Mouse (Mus musculus) colon, adult 2 months (tissue): ENCODE data around the gene Arih2. TPM values are rescaled to one million over a fixed set of nuclear protein-coding genes. Genes with fewer than 3 reads are reported as not detected.

Experiments used
- polyA plus RNA-seq: library from polyadenylated mRNA; depleted of rRNA; stranded (reverse); fragments of >200 nt; gene quantifications from 2 replicates; pipeline ENCODE4 v1.2.3, GENCODE M21; 2012; rRNA removed

Gene Arih2
- 33.5 and 39.2 TPM in 2 replicates for polyA plus RNA-seq

DNA sequence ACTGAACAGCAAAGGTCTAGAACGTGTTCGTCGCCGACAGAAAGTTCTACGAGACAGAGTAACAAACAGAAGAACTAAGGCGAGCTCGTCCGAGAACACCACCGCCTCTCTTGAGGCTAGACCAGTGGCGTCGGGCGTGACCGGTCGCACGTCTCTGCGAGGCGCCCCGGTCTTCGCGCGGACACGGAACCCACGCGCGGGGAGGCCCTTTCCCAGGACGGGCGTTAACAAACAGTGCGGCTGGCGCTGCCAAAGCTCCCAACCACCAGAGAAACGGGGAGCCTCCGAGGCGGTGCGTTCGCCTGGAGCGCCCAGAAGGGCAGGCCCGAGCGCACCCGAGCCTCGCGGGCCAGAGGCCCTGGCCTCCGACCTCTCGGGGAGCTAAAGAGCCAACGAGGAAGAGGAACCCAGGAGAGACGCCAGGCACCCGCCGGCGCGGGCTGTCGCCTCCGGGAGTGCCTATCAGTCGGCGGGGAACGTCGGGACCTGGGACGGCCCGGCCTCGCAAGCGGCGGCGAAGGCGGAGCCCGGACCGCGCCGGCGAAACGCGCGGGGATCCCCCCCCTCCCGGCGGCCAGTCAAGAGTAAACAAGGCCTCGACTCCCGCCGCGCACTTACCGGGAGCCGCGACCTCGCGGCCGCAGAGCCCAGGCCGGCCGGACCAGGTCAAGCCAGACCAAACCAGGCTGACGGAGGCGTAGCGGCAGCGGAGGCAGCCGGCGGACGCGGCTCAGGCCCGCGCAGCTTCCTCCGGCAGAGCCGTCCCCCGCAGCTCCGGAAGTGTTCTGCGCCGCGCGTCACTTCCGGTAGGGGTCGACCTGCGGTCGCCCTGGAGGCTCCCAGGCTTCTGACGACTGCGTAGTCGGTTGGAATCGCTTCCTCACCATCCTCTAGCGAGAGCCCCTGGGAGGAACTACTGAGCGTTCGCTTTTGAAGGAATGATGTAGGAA, at the start of gene Arih2:
Gene Arih2, minus strand, starts transcription at position 776 of the 950 bp plus-strand sequence.

DNA sequence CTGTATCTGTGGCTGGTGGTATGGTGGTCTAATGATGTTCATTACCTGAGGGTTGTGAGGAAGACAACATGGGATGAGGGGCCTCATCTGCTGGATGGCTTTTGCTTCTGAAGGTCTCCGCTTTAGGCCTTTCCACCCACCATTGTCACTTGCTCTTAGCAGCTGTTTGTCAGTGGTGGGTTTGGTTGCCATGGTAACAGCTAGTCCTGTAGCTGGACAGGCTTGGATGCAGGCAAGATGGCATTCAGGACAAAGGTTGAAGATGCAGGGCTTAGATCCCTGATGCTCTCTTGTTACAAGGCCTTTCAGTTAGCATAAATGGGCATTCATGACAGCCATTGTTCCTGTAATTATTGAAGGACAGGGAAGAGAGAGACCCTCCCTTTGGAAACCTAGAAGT, 39.9 kb upstream of the Arih2 start, which contains the start of gene Prkar2a:
Gene Prkar2a, plus strand, starts transcription at position 209 of the 400 bp plus-strand sequence.

DNA sequence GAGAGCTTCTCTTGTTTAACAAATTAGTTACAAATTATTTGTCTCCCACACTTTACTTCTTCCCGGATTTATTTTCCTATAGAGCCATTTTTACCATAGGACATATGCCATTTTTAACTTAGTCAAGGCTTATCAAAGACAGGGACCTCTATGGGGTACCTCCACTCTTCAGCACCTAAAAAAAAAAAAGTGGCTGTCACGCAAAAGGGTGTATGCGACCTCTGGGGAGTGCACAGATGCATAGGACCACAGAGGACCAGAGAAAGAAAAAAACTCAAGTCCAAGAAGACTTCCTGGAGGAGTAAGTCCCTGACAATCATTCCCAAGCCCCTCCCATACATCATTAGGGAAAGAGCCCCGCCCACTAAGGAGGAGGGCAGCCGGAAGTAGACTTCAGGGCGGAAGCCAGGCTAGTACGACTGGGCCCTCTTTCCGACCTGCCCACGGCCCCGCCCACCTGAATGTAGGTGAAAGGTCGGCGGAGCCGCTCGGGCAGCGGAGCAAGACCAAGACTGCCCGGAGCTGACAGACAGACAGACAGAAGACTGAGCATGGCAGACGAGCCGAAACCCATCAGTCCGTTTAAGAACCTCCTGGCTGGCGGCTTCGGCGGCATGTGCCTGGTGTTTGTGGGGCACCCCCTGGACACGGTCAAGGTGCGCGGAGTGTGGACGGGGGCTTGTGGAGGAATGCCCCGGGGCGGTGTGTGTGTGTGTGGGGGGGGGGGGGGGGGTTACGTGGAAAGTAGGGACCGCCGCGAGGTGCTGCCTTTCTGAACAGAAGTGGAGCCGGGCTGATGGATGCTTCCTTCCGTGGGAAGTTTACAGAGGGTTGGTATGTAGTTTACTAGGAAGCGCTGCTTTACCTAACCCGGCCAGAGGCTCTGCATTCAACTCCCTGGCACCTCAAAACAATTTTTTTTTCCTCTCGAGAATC, 12.8 kb upstream of the Arih2 start, which contains the start of gene Slc25a20:
Gene Slc25a20, plus strand, starts transcription at position 412 of the 936 bp plus-strand sequence.

DNA sequence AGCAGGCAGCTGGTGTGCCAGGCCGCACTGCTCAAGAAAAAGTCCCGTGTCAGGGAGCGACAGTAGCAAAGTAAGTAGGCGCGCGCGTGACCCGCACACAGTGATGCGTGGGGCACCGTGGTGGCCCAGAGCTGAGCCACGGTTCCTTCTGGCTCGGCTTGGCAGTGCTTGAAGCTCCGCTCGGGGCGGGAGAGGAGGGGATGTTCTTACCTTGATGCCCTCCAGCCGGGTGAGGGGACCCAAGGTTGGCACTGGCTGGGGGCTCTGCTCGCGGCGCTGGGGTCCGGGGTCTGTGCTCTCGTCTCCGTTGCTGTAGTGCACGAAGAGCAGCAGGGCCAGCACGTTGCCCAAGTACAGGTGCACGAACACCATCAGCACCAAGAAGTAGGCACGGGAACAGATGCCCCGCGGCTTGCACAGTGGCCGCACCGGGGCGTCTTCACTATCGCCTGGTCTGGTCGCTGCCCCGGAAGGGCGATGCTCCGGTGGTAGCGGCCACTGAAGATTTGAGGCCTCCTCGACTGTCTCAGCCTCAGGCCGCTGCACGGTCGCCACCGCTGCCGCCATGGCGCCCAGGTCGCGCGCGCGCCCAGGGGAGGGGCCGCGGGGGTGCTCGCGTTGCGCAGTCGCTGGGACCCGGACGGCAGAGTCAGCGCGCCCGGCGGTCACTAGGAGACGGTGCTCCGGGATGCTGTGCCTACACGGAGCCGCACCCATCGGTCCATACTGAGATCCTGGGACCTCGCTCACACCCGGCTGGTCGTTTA, 52.0 kb downstream of the Arih2 start, which contains the start of gene P4htm:
Gene P4htm, minus strand, starts transcription at position 670 of the 767 bp plus-strand sequence.

DNA sequence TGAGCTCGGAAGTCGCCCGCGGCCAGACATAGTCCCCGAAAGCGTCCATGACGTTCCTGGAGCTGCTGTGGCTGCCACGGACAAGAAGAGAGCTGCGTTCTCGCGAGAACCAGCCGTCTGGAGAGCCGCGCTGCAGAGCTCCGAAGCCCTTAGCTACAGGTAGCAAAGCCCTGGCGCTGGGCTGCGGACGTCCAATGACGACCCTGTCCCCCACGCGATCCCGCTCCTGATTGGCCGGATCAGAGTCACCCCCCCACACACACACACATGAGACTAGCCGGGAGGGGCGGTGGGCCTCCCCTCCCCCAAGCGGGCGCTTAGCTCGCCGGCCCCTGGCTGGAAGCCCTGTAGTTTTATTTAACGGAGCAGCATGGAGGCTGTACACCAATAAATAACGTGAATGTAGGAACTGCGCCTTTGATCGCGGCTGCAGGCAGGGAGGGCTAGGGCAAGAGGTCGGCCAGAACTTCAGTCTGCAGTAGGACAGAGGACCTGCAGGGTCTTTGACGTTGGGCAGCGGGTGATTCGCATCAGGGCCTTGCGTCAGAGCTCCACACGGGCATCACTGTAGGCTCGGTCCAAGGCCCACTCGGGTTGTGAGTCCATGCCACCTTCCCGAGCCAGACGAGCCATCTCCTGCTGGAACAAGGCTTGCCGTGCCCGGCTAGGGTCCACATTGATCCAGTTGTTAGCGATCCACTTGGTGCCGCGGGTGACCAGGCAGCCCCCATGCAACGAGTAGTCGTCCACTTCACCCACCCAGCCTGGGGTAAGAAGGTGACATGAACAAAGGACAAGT, 70.4 kb downstream of the Arih2 start, which contains the start of gene Wdr6:
Gene Wdr6, minus strand, starts transcription at position 195 of the 799 bp plus-strand sequence.

DNA sequence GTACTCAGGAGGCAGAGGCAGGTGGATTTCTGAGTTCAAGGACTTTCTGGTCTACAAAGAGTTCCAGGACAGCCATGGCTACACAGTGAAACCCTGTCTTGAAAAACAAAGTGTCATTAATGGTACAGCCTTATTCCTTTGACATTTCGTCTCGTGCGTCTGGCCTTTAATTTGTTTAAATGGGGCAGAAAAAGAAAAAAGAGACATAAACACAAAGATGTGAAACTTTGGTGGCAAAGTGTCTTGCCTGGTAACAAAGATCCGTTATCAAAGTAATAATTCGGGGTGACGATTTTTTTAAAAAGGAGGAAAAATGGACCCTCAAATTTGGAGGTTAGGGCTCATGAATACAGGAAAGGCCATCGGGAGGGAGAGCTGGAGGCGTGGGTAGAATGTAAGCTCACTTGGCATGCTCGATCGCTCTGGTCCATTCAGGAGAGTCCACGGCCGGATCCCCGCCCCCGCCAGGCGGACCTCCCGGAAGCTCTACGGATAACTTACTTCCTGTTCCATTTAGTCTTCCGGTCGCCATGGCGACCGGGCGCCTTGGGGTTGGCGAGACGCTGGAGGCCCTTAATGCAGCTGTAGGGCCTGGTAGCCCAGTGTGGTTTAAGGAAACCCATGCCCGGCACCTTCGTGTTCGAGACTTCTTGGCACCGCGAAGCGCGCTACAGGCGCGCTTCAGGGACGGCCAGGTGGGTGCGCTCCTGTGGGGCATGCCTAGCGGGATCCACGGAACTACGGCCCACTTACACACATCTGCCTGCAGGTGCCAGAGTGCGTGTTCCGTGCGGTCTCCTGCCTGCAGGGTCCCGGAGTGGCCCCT, 79.6 kb downstream of the Arih2 start, which contains the start of gene Dalrd3:
Gene Dalrd3, plus strand, starts transcription at position 506 of the 826 bp plus-strand sequence.

DNA sequence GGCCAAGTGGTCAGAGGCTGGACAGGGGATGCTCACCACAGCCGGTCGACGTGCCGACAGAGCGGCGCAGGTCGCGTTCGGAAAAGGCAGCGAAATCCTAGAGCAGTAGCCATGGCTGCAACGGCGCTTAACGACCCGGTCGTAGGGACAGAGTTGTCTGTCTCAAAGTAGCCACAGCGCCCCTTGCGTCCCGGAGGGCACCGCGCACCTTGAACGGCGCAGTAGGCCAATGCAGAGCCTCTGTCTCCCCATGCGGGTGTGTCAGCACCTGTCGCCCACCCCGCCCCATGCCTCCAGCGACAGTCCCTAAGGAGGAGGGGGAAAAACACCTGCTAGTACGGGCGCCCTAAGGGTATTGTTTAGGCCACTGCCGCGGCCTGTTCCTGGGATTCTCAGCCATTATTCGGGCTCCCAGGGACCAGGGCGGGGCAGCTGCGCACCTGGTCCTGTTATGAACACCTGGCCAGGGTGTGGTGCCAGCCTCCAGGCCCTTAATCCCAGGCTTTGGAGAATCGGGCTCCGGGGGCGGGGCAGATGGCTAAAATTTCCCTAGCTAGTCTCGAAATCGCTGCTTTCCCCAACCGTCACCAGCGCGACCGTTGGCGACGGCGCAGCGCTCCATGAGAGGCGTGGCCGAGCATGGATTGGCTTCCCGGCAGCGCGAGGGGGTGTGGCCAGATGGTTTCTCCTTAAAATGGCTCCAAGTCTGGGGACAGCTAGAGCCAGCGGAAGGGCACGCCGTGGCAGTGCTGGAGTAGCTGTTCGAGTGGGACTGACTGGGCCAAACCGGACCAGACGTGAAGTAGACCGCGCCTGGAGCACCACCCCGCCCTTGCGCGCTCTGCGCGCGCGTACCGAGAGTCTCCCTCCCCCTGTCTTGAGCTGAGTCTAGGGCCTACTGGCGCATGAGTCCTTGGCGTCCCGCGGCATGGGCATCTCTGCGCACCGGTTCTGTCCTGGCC, 82.1 kb downstream of the Arih2 start, which contains the start of gene Ndufaf3:
Gene Ndufaf3, minus strand, starts transcription at position 620 of the 962 bp plus-strand sequence.

DNA sequence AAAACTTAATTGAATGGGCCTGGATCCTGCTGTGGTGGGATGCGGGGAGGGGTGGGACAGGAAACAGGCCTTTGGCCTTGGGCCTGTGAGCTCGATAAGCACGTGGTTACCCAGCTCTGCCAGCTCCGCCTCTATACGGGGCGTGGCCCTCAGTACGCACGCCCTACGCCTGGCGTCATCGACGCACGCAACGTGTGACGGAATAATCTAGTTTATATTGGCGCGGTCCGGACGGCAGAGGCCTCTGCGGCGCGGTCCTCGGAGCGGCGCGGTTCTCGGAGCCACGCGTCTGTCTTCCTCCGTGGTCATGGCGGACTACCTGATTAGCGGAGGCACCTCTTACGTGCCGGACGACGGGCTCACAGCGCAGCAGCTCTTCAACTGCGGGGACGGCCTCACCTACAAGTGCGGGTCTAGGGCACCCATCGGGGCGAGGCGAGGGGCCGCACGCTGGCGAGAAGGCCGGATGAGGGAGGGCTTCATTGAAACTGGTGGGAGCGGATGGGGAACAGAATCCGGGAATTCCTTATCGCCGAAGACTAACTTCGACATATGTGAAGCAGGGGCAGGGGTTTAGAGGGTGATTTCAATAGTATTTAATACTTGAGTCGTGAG, 88.9 kb downstream of the Arih2 start, which contains the start of gene Impdh2:
Gene Impdh2, plus strand, starts transcription at position 60 of the 615 bp plus-strand sequence.

Other genes with a start within 250 kb of the Arih2 start
- gene Ccdc36, start 220.9 kb downstream of the Arih2 start, polyA plus RNA-seq: not detected in 2 replicates
- not detected in 2 replicates for gene BC048562, start 212.9 kb downstream of the Arih2 start, polyA plus RNA-seq
- gene Ccdc71, start 188.9 kb downstream of the Arih2 start, polyA plus RNA-seq: 25.7 and 26.6 TPM in 2 replicates
- 42.4 and 45.5 TPM in 2 replicates for gene Klhdc8b, start 187.8 kb downstream of the Arih2 start, polyA plus RNA-seq
- gene Lamb2, start 169.7 kb downstream of the Arih2 start, polyA plus RNA-seq: 70.8 and 77.4 TPM in 2 replicates
- gene Usp19, start 158.8 kb downstream of the Arih2 start, polyA plus RNA-seq: 128 and 131 TPM in 2 replicates
- 237 and 356 TPM in 2 replicates for gene Qars, start 141.7 kb downstream of the Arih2 start, polyA plus RNA-seq
- 80.5 and 83.8 TPM in 2 replicates for gene Qrich1, start 132.6 kb downstream of the Arih2 start, polyA plus RNA-seq
- gene Impdh2, start 89.1 kb downstream of the Arih2 start, polyA plus RNA-seq: 99.2 and 118 TPM in 2 replicates
- 39.9 and 44.5 TPM in 2 replicates for gene Ndufaf3, start 82.0 kb downstream of the Arih2 start, polyA plus RNA-seq
- 198 and 245 TPM in 2 replicates for gene Dalrd3, start 79.5 kb downstream of the Arih2 start, polyA plus RNA-seq
- gene Wdr6, start 70.6 kb downstream of the Arih2 start, polyA plus RNA-seq: 26.5 and 30.8 TPM in 2 replicates
- 8.7 and 8.9 TPM in 2 replicates for gene P4htm, start 51.7 kb downstream of the Arih2 start, polyA plus RNA-seq
- 67.7 and 75.1 TPM in 2 replicates for gene Slc25a20, start 12.7 kb upstream of the Arih2 start, polyA plus RNA-seq
- gene Prkar2a, start 39.9 kb upstream of the Arih2 start, polyA plus RNA-seq: 35.1 and 38.9 TPM in 2 replicates
- 46.0 and 51.8 TPM in 2 replicates for gene Ip6k2, start 134.4 kb upstream of the Arih2 start, polyA plus RNA-seq
- 28.1 and 30.3 TPM in 2 replicates for gene Nckipsd, start 159.0 kb upstream of the Arih2 start, polyA plus RNA-seq
- 2.1 and 2.3 TPM in 2 replicates for gene Celsr3, start 176.9 kb upstream of the Arih2 start, polyA plus RNA-seq
- gene Slc26a6, start 203.9 kb upstream of the Arih2 start, polyA plus RNA-seq: 7.2 and 11.9 TPM in 2 replicates